Comparison of ENCODE assay signal across 9 mouse cellular contexts in the genomic region with DNA sequence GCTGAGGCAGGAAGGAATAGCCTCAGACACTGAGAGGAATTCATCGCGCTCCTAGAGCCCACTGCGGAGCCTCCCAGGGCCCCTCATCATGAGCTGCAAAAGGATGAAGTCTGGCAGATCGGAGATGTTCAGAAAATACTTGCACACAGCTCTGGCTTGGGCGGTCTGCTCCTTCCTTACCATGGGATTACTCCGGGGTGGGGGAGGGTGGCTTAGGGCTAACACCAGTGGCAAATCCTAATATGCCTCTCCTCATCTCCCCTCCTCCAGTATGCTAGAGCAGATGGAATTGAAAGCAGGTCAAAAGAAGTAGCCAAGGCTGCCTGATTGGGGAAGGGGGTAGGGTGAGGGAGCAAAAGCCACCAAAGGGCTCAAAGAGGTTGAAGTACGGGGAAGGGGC. TPM values are rescaled to one million over a fixed set of nuclear protein-coding genes. Genes with fewer than 3 reads are reported as not detected.
DNase-seq lines count a peak whose midpoint lies in the region; ATAC-seq and TF ChIP-seq lines count a peak whose summit lies in the region.
"Had no signal": no experiment of that assay in that cellular context is flagged by ENCODE, and none has a peak within 500 bp of the region (broad histone marks: within the 10 kb centered on the region; RNA-seq: fewer than 3 reads in every experiment).

No protein-coding gene starts in this region.

- H3K4me2 ChIP-seq in heart, embryonic 12.5 days = peak overlapping the region; percentile 84
- H3K4me2 ChIP-seq in intestine, postnatal 0 days (replicated peaks; ENCODE audit: low read depth) = peak overlapping the region; percentile 57
- H3K4me2 ChIP-seq in stomach, embryonic 15.5 days = peak overlapping the region; percentile 63

- H3K27me3 ChIP-seq in heart, embryonic 12.5 days (replicated peaks) = peaks cover 21% of the 10 kb centered on the region
- H3K27me3 ChIP-seq in ES-Bruce4 (ENCODE audit: control insufficient read depth, insufficient read depth, low read length, poor library complexity, severe bottlenecking) = no peaks in the 10 kb centered on the region
- H3K27me3 ChIP-seq in intestine, postnatal 0 days (replicated peaks; ENCODE audit: control insufficient read depth, insufficient read depth, low read length) = no peaks in the 10 kb centered on the region
- H3K27me3 ChIP-seq in stomach, embryonic 15.5 days (replicated peaks) = no peaks in the 10 kb centered on the region; the same call in 1 of the 2 replicates
- H3K27me3 ChIP-seq: CH12.LX had no signal

- DNase-seq in heart, adult 8-10 months (ENCODE audit: low spot score) = no peak
- peak; percentile 1 for DNase-seq in embryo, embryonic 9.5 days (ENCODE audit: extremely low spot score)
- DNase-seq in adrenal gland, adult 2 months = no peak

- 26% methylated on average over 7 of the region's 7 CpGs for WGBS in heart, embryonic 12.5 days
- WGBS in intestine, postnatal 0 days = 42% methylated on average over 7 of the region's 7 CpGs
- 27% methylated on average over 7 of the region's 7 CpGs for WGBS in stomach, embryonic 15.5 days

- no peaks in the 10 kb centered on the region for H3K36me3 ChIP-seq in heart, embryonic 12.5 days
- H3K36me3 ChIP-seq in ES-Bruce4 (ENCODE audit: control insufficient read depth, insufficient read depth, low read length, poor library complexity, severe bottlenecking) = no peaks in the 10 kb centered on the region
- H3K36me3 ChIP-seq in intestine, postnatal 0 days (ENCODE audit: control insufficient read depth, insufficient read depth) = no peaks in the 10 kb centered on the region
- no peaks in the 10 kb centered on the region for H3K36me3 ChIP-seq in stomach, embryonic 15.5 days

- no peak for TF ChIP-seq EP300 in ES-Bruce4 (IDR thresholded peaks at IDR 0.05; ENCODE audit: insufficient read depth, low read depth, low read length)

- H3K27ac ChIP-seq in heart, embryonic 12.5 days (ENCODE audit: poor library complexity, severe bottlenecking) = no peak overlapping the region
- H3K27ac ChIP-seq in ES-Bruce4 (ENCODE audit: insufficient read depth, low read length) = no peak overlapping the region
- H3K27ac ChIP-seq in intestine, postnatal 0 days (ENCODE audit: low read depth, low read length) = no peak overlapping the region
- H3K27ac ChIP-seq in stomach, embryonic 15.5 days = no peak overlapping the region

- no peak for TF ChIP-seq POLR2A in ES-Bruce4 (IDR thresholded peaks at IDR 0.05; ENCODE audit: insufficient read depth, low read length)

- 0 out of 2 replicates have a peak, but pooled peaks cover 3% of the 10 kb centered on the region for H3K4me1 ChIP-seq in heart, embryonic 12.5 days (replicated peaks)
- no peaks in the 10 kb centered on the region for H3K4me1 ChIP-seq in ES-Bruce4 (ENCODE audit: control insufficient read depth, insufficient read depth, low read length)
- H3K4me1 ChIP-seq in intestine, postnatal 0 days (replicated peaks; ENCODE audit: control insufficient read depth, insufficient read depth, low read length) = no peaks in the 10 kb centered on the region
- no peaks in the 10 kb centered on the region for H3K4me1 ChIP-seq in stomach, embryonic 15.5 days

- H3K4me3 ChIP-seq in heart, embryonic 12.5 days = peak overlapping the region; percentile 52; the same call in 1 of the 2 replicates
- H3K4me3 ChIP-seq in ES-Bruce4 (ENCODE audit: low read depth, low read length) = peak overlapping the region; percentile 25
- 0 out of 2 replicates have a peak overlapping the region, but pooled peaks have one; percentile 9 for H3K4me3 ChIP-seq in intestine, postnatal 0 days (ENCODE audit: low read depth, low read length)
- peak overlapping the region; percentile 40 for H3K4me3 ChIP-seq in stomach, embryonic 15.5 days (replicated peaks)

- no peaks in the 10 kb centered on the region for H3K9me3 ChIP-seq in heart, embryonic 12.5 days (replicated peaks)
- no peaks in the 10 kb centered on the region for H3K9me3 ChIP-seq in ES-Bruce4 (replicated peaks; ENCODE audit: control insufficient read depth, insufficient read depth, low read length, poor library complexity, severe bottlenecking)
- H3K9me3 ChIP-seq in intestine, postnatal 0 days (ENCODE audit: control insufficient read depth) = no peaks in the 10 kb centered on the region
- no peaks in the 10 kb centered on the region for H3K9me3 ChIP-seq in stomach, embryonic 15.5 days

- no peak for ATAC-seq in heart, embryonic 12.5 days (ENCODE audit: insufficient number of reproducible peaks, low FRiP score)
- no peak for ATAC-seq in intestine, postnatal 0 days
- no peak for ATAC-seq in stomach, embryonic 15.5 days (ENCODE audit: insufficient read depth, low FRiP score, low read depth)
- ATAC-seq in erythroblast, adult 5-6 weeks (replicated peaks; ENCODE audit: low FRiP score, poor library complexity, severe bottlenecking) = no peak

- TF ChIP-seq CTCF in ES-Bruce4 (IDR thresholded peaks at IDR 0.05; ENCODE audit: low read depth, low read length) = no peak
- TF ChIP-seq CTCF in intestine, postnatal 0 days (IDR thresholded peaks at IDR 0.05; ENCODE audit: low read depth) = no peak

- no peak overlapping the region for H3K9ac ChIP-seq in heart, embryonic 12.5 days
- 0 out of 2 replicates have a peak overlapping the region, but pooled peaks have one; percentile 27 for H3K9ac ChIP-seq in ES-Bruce4 (ENCODE audit: low read depth, poor library complexity, severe bottlenecking)
- no peak overlapping the region for H3K9ac ChIP-seq in intestine, postnatal 0 days (ENCODE audit: low read depth, low read length)
- H3K9ac ChIP-seq in stomach, embryonic 15.5 days = no peak overlapping the region

RNA-seq across cellular contexts. Expression of a gene that starts 1.7 kb away (rescaled TPM):
- polyA plus RNA-seq in heart, embryonic 12.5 days (2016; fragmentation: Nextera tagmentation; extraction: Ambion mirVana) = 6.2 and 6.6 TPM in 2 replicates
- total RNA-seq in heart, adult 8-10 months (2022) = 1 to 10 TPM in 3 of 4 experiments, under 1 TPM in 1; 0.63 to 2.1 (median 1.9) TPM
- 0.58 TPM in 1 of 2 replicates, not detected in the other for polyA plus RNA-seq in ES-Bruce4 (2011; ENCODE audit: insufficient read depth, insufficient read length, low read depth, missing spikeins)
- 1.9 TPM in 2 replicates for polyA plus RNA-seq in intestine, postnatal 0 days (2015; fragmentation: Nextera tagmentation; extraction: Ambion mirVana)
- 4.4 TPM in 2 replicates for polyA plus RNA-seq in stomach, embryonic 15.5 days (2015; fragmentation: Nextera tagmentation; extraction: Ambion mirVana)
- not detected in 2 replicates for total RNA-seq in erythroblast, adult 5-6 weeks (2015; ENCODE audit: low replicate concordance)
- total RNA-seq in erythroblast, adult 5-6 weeks (2017; ENCODE audit: low replicate concordance) = not detected in 2 replicates
- 100 to 1,000 TPM; 189 to 314 TPM for total RNA-seq in adrenal gland, adult 2 months (2021)
- 122 and 133 TPM in 2 replicates for polyA plus RNA-seq in adrenal gland, adult 2 months (2012; rRNA removed)
- total RNA-seq: CH12.LX had no signal

RNA-seq across cellular contexts. Expression of a gene that starts 11.1 kb away (rescaled TPM):
- polyA plus RNA-seq in heart, embryonic 12.5 days (2016; fragmentation: Nextera tagmentation; extraction: Ambion mirVana) = 23.2 and 28.6 TPM in 2 replicates
- under 1 TPM in 3 of 4 experiments, not detected in 1; 0.09 to 0.43 (median 0.12) TPM for total RNA-seq in heart, adult 8-10 months (2022)
- polyA plus RNA-seq in ES-Bruce4 (2011; ENCODE audit: insufficient read depth, insufficient read length, low read depth, missing spikeins) = 26.5 and 33.2 TPM in 2 replicates
- polyA plus RNA-seq in intestine, postnatal 0 days (2015; fragmentation: Nextera tagmentation; extraction: Ambion mirVana) = 5.7 and 7.2 TPM in 2 replicates
- polyA plus RNA-seq in stomach, embryonic 15.5 days (2015; fragmentation: Nextera tagmentation; extraction: Ambion mirVana) = 23.9 and 27.1 TPM in 2 replicates
- total RNA-seq in erythroblast, adult 5-6 weeks (2015; ENCODE audit: low replicate concordance) = 15.6 and 15.9 TPM in 2 replicates
- 12.8 and 15.8 TPM in 2 replicates for total RNA-seq in erythroblast, adult 5-6 weeks (2017; ENCODE audit: low replicate concordance)
- 1 to 10 TPM; 2.2 to 3.5 TPM for total RNA-seq in adrenal gland, adult 2 months (2021)
- polyA plus RNA-seq in adrenal gland, adult 2 months (2012; rRNA removed) = 0.25 TPM in 2 replicates

RNA-seq across cellular contexts. Expression of a gene that starts 20.0 kb away (rescaled TPM):
- 35.8 and 37.6 TPM in 2 replicates for polyA plus RNA-seq in heart, embryonic 12.5 days (2016; fragmentation: Nextera tagmentation; extraction: Ambion mirVana)
- 10 to 100 TPM; 36.6 to 58.7 (median 49.6) TPM for total RNA-seq in heart, adult 8-10 months (2022)
- polyA plus RNA-seq in ES-Bruce4 (2011; ENCODE audit: insufficient read depth, insufficient read length, low read depth, missing spikeins) = 7.7 and 9.7 TPM in 2 replicates
- polyA plus RNA-seq in intestine, postnatal 0 days (2015; fragmentation: Nextera tagmentation; extraction: Ambion mirVana) = 13.0 and 14.2 TPM in 2 replicates
- 22.3 and 22.6 TPM in 2 replicates for polyA plus RNA-seq in stomach, embryonic 15.5 days (2015; fragmentation: Nextera tagmentation; extraction: Ambion mirVana)
- 8.6 and 16.9 TPM in 2 replicates for total RNA-seq in erythroblast, adult 5-6 weeks (2015; ENCODE audit: low replicate concordance)
- total RNA-seq in erythroblast, adult 5-6 weeks (2017; ENCODE audit: low replicate concordance) = 6.6 and 8.2 TPM in 2 replicates
- total RNA-seq in adrenal gland, adult 2 months (2021) = 10 to 100 TPM; 35.7 to 48.7 TPM
- polyA plus RNA-seq in adrenal gland, adult 2 months (2012; rRNA removed) = 5.2 and 6.3 TPM in 2 replicates

Comparison
In these comparisons a context has a peak if more than half of its experiments do, and no peak if none do; other contexts are left out.
1. RNA of a gene that starts 1.7 kb away (polyA plus RNA-seq): 122 to 133 TPM in adrenal gland, adult 2 months; 6.2 to 6.6 TPM in heart, embryonic 12.5 days, 4.4 TPM in stomach, embryonic 15.5 days, 1.9 TPM in intestine, postnatal 0 days and 0.58 TPM in ES-Bruce4; every median in the first group is over 10 times any median in the second.
2. Peak in every context shown above with its lines, with median percentiles within 50 percentile points of each other: H3K4me2 ChIP-seq and H3K4me3 ChIP-seq.